Mouse (Mus musculus): ENCODE data around the gene Cd80. TPM values are rescaled to one million over a fixed set of nuclear protein-coding genes. Genes with fewer than 3 reads are reported as not detected.
"Not testable (repeated sequence)": the region's sequence is repeated elsewhere in the genome, so short reads cannot be mapped to it uniquely, and the experiment has no call there.

Gene Cd80
- polyA plus RNA-seq, 1 experiment = 0.17 TPM

DNA sequence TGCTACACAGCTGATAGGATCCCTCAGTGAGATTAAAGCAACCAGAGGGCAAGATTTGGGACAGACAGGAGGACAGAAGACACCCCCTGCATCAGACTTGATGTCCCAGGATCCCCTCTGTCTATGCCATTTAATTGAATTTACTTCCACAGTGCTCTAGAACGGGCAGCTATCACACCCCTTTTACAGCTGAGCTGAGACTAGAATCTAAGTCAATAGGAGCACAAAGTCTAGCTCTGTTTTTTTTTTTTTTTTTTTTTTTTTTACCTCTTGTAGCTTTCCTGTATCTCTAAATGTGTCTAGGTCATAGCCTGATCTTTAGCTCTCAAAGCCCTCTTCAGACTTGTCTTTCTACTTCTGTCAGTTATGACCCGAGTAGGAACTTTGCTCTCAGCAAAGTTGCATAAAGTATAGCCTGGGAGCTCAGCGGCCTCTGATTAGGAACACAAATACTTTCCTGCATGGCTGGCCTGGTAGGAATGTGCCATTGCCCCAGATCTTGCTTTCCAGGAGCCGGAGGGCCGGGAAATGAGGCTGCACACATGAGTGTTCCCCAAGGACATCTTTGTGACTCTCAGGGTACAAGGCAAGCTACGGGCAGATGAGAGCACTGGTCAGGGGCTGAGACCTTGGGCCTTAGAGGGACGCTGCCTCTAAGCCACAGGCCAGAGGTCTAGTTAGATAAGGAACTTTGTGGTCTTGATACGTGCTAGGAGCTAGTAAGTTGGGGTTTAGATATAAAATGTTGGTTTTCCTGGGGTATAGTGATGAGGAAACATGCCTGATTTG, 12.8 kb downstream of the Cd80 start:
- no peaks in the 10 kb centered on the region for H3K9me3 ChIP-seq
- H3K4me1 ChIP-seq = peaks cover 50% of the 10 kb centered on the region
- no peaks in the 10 kb centered on the region for H3K36me3 ChIP-seq (replicated peaks; ENCODE audit: low read length)
- H3K4me3 ChIP-seq (replicated peaks) = peak overlapping the region; percentile 38
- TF ChIP-seq FLI1 (IDR thresholded peaks at IDR 0.05; ENCODE audit: low read length) (no peak), GATA1 (IDR thresholded peaks at IDR 0.05; ENCODE audit: borderline replicate concordance, low read length) (no peak)
- peaks cover 29% of the 10 kb centered on the region for H3K27me3 ChIP-seq (replicated peaks)

GRCm38 (mm10) chr16:38468706-38469018, 13.3 kb downstream of the Cd80 start:
- H3K36me3 ChIP-seq (replicated peaks; ENCODE audit: low read length) = no peaks in the 10 kb centered on the region
- H3K27me3 ChIP-seq (replicated peaks) = peaks cover 27% of the 10 kb centered on the region
- TF ChIP-seq GATA1 (IDR thresholded peaks at IDR 0.05; ENCODE audit: borderline replicate concordance, low read length) (no peak), FLI1 (IDR thresholded peaks at IDR 0.05; ENCODE audit: low read length) (no peak)
- H3K4me1 ChIP-seq = peaks cover 49% of the 10 kb centered on the region
- H3K4me3 ChIP-seq (replicated peaks) = no peak overlapping the region
- H3K9me3 ChIP-seq = no peaks in the 10 kb centered on the region

GRCm38 (mm10) chr16:38469437-38469836, 14.1 kb downstream of the Cd80 start:
- Histone ChIP-seq H3K4me1 (peaks cover 49% of the 10 kb centered on the region), H3K27me3 (replicated peaks) (peaks cover 25% of the 10 kb centered on the region), H3K36me3 (replicated peaks; ENCODE audit: low read length) (no peaks in the 10 kb centered on the region), H3K9me3 (no peaks in the 10 kb centered on the region), H3K4me3 (replicated peaks) (no peak overlapping the region)
- no peak for TF ChIP-seq FLI1 (IDR thresholded peaks at IDR 0.05; ENCODE audit: low read length)
- no peak for TF ChIP-seq GATA1 (IDR thresholded peaks at IDR 0.05; ENCODE audit: borderline replicate concordance, low read length)

GRCm38 (mm10) chr16:38471697-38472506, 16.5 kb downstream of the Cd80 start:
- Histone ChIP-seq H3K4me1 (peaks cover 46% of the 10 kb centered on the region), H3K4me3 (replicated peaks) (no peak overlapping the region), H3K9me3 (no peaks in the 10 kb centered on the region), H3K27me3 (replicated peaks) (peaks cover 21% of the 10 kb centered on the region), H3K36me3 (replicated peaks; ENCODE audit: low read length) (no peaks in the 10 kb centered on the region)
- TF ChIP-seq FLI1 (IDR thresholded peaks at IDR 0.05; ENCODE audit: low read length) = no peak
- no peak for TF ChIP-seq GATA1 (IDR thresholded peaks at IDR 0.05; ENCODE audit: borderline replicate concordance, low read length)

DNA sequence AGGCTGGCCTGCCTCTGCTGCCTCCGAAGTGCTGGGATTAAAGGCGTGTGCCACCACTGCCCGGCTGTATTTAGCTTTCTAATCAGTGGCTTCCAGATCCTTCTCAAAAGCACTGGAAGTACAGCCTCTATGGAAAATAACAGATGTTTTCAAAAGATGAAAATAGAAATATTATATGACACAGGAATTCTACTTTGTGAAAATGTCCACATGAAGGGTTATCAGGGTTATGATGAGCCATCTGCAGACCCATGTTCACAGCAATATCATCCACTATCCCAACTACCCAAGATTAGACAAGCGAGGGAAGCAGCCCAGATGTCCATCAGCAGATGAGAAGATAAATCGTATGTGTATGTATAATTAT, 17.1 kb downstream of the Cd80 start:
- H3K4me1 ChIP-seq = peaks cover 40% of the 10 kb centered on the region
- H3K36me3 ChIP-seq (replicated peaks; ENCODE audit: low read length) = no peaks in the 10 kb centered on the region
- H3K27me3 ChIP-seq (replicated peaks) = peaks cover 17% of the 10 kb centered on the region
- no peak overlapping the region for H3K4me3 ChIP-seq (replicated peaks)
- TF ChIP-seq GATA1 (IDR thresholded peaks at IDR 0.05; ENCODE audit: borderline replicate concordance, low read length) = no peak
- TF ChIP-seq FLI1 (IDR thresholded peaks at IDR 0.05; ENCODE audit: low read length) = no peak
- H3K9me3 ChIP-seq = no peaks in the 10 kb centered on the region

DNA sequence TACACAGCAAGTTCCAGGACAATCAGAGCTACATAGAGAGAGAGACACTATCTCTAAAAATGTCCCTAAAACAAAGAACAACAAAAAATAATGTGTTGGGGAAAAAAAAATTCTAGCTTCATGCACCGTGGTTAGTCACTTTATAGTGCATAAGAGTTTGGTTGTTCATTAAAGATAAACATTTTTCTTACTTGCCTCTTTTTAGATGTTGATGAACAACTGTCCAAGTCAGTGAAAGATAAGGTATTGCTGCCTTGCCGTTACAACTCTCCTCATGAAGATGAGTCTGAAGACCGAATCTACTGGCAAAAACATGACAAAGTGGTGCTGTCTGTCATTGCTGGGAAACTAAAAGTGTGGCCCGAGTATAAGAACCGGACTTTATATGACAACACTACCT, 18.3 kb downstream of the Cd80 start:
- H3K4me3 ChIP-seq (replicated peaks) = no peak overlapping the region
- H3K9me3 ChIP-seq = no peaks in the 10 kb centered on the region
- H3K27me3 ChIP-seq (replicated peaks) = peaks cover 15% of the 10 kb centered on the region
- TF ChIP-seq GATA1 (IDR thresholded peaks at IDR 0.05; ENCODE audit: borderline replicate concordance, low read length) (no peak), FLI1 (IDR thresholded peaks at IDR 0.05; ENCODE audit: low read length) (no peak)
- H3K36me3 ChIP-seq (replicated peaks; ENCODE audit: low read length) = no peaks in the 10 kb centered on the region
- peaks cover 29% of the 10 kb centered on the region for H3K4me1 ChIP-seq

GRCm38 (mm10) chr16:38474677-38475286, 19.4 kb downstream of the Cd80 start:
- H3K36me3 ChIP-seq (replicated peaks; ENCODE audit: low read length) = no peaks in the 10 kb centered on the region
- TF ChIP-seq FLI1 (IDR thresholded peaks at IDR 0.05; ENCODE audit: low read length) (no peak), GATA1 (IDR thresholded peaks at IDR 0.05; ENCODE audit: borderline replicate concordance, low read length) (no peak)
- peaks cover 10% of the 10 kb centered on the region for H3K27me3 ChIP-seq (replicated peaks)
- H3K9me3 ChIP-seq = no peaks in the 10 kb centered on the region
- no peak overlapping the region for H3K4me3 ChIP-seq (replicated peaks)
- H3K4me1 ChIP-seq = peaks cover 17% of the 10 kb centered on the region

DNA sequence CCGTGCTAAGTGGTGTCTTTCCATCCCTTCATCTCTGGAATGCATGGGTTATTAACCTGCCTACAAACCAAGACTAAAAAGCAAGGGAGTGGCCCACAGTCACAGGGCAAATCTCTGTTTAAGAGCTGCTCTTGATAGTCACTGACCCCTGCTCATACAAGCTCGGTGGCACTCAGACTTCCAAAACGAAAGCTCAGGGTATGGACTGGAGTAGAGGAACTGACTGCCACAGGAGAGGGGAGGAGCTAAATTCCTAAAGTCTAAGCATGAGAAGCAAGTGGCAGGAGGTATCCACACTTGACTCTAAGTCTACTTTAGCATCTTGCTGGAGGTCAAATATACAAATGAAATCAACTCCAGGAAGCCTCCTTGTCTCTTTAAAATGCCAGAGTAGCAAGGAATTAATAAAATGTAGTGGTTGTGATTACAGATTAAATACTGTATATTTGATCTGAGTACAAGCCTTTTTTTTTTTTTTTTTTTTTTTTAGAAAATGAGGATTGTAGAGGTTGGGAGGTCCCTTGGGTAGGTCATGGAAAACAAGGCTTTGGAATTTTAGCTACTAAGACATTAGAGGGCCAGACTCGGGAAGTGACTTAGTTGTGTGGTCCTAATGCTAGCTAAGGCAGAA, 20.4 kb downstream of the Cd80 start:
- peaks cover 17% of the 10 kb centered on the region for H3K4me1 ChIP-seq
- H3K27me3 ChIP-seq (replicated peaks) = peaks cover 11% of the 10 kb centered on the region
- H3K9me3 ChIP-seq = no peaks in the 10 kb centered on the region
- H3K36me3 ChIP-seq (replicated peaks; ENCODE audit: low read length) = no peaks in the 10 kb centered on the region
- TF ChIP-seq GATA1 (IDR thresholded peaks at IDR 0.05; ENCODE audit: borderline replicate concordance, low read length) = no peak
- no peak for TF ChIP-seq FLI1 (IDR thresholded peaks at IDR 0.05; ENCODE audit: low read length)
- no peak overlapping the region for H3K4me3 ChIP-seq (replicated peaks)

- peaks cover 23% of the 10 kb centered on the region for H3K4me1 ChIP-seq
- H3K36me3 ChIP-seq (replicated peaks; ENCODE audit: low read length) = no peaks in the 10 kb centered on the region
- TF ChIP-seq FLI1 (IDR thresholded peaks at IDR 0.05; ENCODE audit: low read length) (no peak), GATA1 (IDR thresholded peaks at IDR 0.05; ENCODE audit: borderline replicate concordance, low read length) (no peak)
- peaks cover 12% of the 10 kb centered on the region for H3K27me3 ChIP-seq (replicated peaks)
- H3K9me3 ChIP-seq = no peaks in the 10 kb centered on the region
- H3K4me3 ChIP-seq (replicated peaks) = peak overlapping the region; percentile 84
Observed at GRCm38 (mm10) chr16:38476312-38477240, 21.2 kb downstream of the Cd80 start.

GRCm38 (mm10) chr16:38477241-38477608, 21.9 kb downstream of the Cd80 start:
- not testable (repeated sequence) for H3K4me3 ChIP-seq (replicated peaks)

More at GRCm38 (mm10) chr16:38477241-38477608, 21.9 kb downstream of the Cd80 start:
- H3K9me3 ChIP-seq; H3K36me3 ChIP-seq (replicated peaks; ENCODE audit: low read length): not testable (repeated sequence)
- H3K27me3 ChIP-seq (replicated peaks) = peaks cover 18% of the 10 kb centered on the region
- peaks cover 20% of the 10 kb centered on the region for H3K4me1 ChIP-seq
